Mouse (Mus musculus) C2C12 (cell line): ENCODE measurements around the gene Lgi4. TPM values are rescaled to one million over a fixed set of nuclear protein-coding genes. Genes with fewer than 3 reads are reported as not detected.

Experiments
- H3K27me3 ChIP-seq: one replicate; pipeline ENCODE4 v1.6.1; 2011; ENCODE audit not compliant: control insufficient read depth, insufficient read depth, insufficient read length
- H3K36me3 ChIP-seq: one replicate; pipeline ENCODE4 v1.6.1; 2011; ENCODE audit not compliant: control insufficient read depth, insufficient read depth
- H3K4me3 ChIP-seq: one replicate; pipeline ENCODE4 v1.5.1; 2011; ENCODE audit warnings: mild to moderate bottlenecking, control low read depth; ENCODE audit not compliant: poor library complexity, insufficient read depth, severe bottlenecking
- H3K79me2 ChIP-seq: one replicate; pipeline ENCODE4 v1.6.1; 2011; ENCODE audit not compliant: control insufficient read depth, insufficient read depth
- H3K79me3 ChIP-seq: one replicate; pipeline ENCODE4 v1.6.1; 2011; ENCODE audit warnings: low read depth, control low read depth
- H3ac ChIP-seq: one replicate; pipeline ENCODE3; 2011; ENCODE audit warnings: low read depth; ENCODE audit not compliant: control insufficient read depth, insufficient read length
- CEBPB ChIP-seq: IDR thresholded peaks from one replicate; pipeline ENCODE4 v1.6.1; 2011; ENCODE audit warnings: low read depth, mild to moderate bottlenecking, control low read depth, moderate library complexity
- CTCF ChIP-seq: IDR thresholded peaks from one replicate; pipeline ENCODE4 v1.5.1; 2011; ENCODE audit not compliant: control insufficient read depth, insufficient read depth, insufficient read length
- FOSL1 ChIP-seq: IDR thresholded peaks from one replicate; pipeline ENCODE4 v1.8.0; 2011; ENCODE audit warnings: mild to moderate bottlenecking, low read length; ENCODE audit not compliant: poor library complexity, insufficient read depth, severe bottlenecking
- MAX ChIP-seq: IDR thresholded peaks from one replicate; pipeline ENCODE4 v1.6.1; 2011; ENCODE audit warnings: mild to moderate bottlenecking, control low read depth
- MYOD1 ChIP-seq: IDR thresholded peaks from one replicate; pipeline ENCODE4 v1.6.1; 2011; ENCODE audit warnings: low read depth; ENCODE audit not compliant: control insufficient read depth, insufficient read length
- MYOG ChIP-seq: IDR thresholded peaks from one replicate; pipeline ENCODE4 v1.6.1; 2011; ENCODE audit not compliant: control insufficient read depth, insufficient read length; ENCODE audit errors: extremely low read depth
- USF1 ChIP-seq: IDR thresholded peaks from one replicate; pipeline ENCODE4 v1.6.1; 2011; ENCODE audit warnings: low read depth, mild to moderate bottlenecking, control low read depth, moderate library complexity
- long read RNA-seq, 2 experiments: library from polyadenylated mRNA; unstranded; transcript quantifications; one replicate each; pipeline ENCODE4 v2.0.0; 2019 to 2020
- polyA plus RNA-seq: library from polyadenylated mRNA; unstranded; fragments of >200 nt; fragmentation: generic; extraction: Trizol; gene quantifications from one replicate; pipeline ENCODE4 v1.2.1, GENCODE M21; 2012; ENCODE audit warnings: missing spikeins

Gene Lgi4
- 0.02 TPM for polyA plus RNA-seq
- long read RNA-seq, experiment 1, result 0 reads
- long read RNA-seq, experiment 2, result 0 reads

GRCm38 (mm10) chr7:31059108-31059507, at the start of gene Lgi4:
Gene Lgi4, plus strand, starts transcription at chr7:31059342.
- H3K79me2 ChIP-seq, result no peaks in the 10 kb centered on the region
- TF ChIP-seq CTCF (peak; percentile 88), FOSL1 (no peak)
- H3K27me3 ChIP-seq, result peaks cover 3% of the 10 kb centered on the region

GRCm38 (mm10) chr7:31012971-31013370, 46.2 kb upstream of the Lgi4 start:
- no peak overlapping the region for H3K4me3 ChIP-seq
- no peak for TF ChIP-seq FOSL1
- TF ChIP-seq MYOG, result no peak
- TF ChIP-seq MYOD1, result no peak
- TF ChIP-seq MAX, result no peak
- TF ChIP-seq USF1, result no peak
- no peak for TF ChIP-seq CEBPB
- no peak for TF ChIP-seq CTCF
- no peaks in the 10 kb centered on the region for H3K27me3 ChIP-seq
- no peaks in the 10 kb centered on the region for H3K79me2 ChIP-seq
- no peaks in the 10 kb centered on the region for H3K36me3 ChIP-seq
- H3K79me3 ChIP-seq, result no peaks in the 10 kb centered on the region
- no peak overlapping the region for H3ac ChIP-seq

More at GRCm38 (mm10) chr7:31059108-31059507, at the start of gene Lgi4:
- H3K4me3 ChIP-seq, result no peak within 1 kb of the TSS
- H3K79me3 ChIP-seq, result no peaks in the 10 kb centered on the region
- no peak within 1 kb of the TSS for H3ac ChIP-seq
- no peaks in the 10 kb centered on the region for H3K36me3 ChIP-seq

GRCm38 (mm10) chr7:31017104-31017901, 41.8 kb upstream of the Lgi4 start:
- no peak overlapping the region for H3K4me3 ChIP-seq
- no peaks in the 10 kb centered on the region for H3K27me3 ChIP-seq
- no peaks in the 10 kb centered on the region for H3K36me3 ChIP-seq
- H3K79me3 ChIP-seq, result no peaks in the 10 kb centered on the region
- H3ac ChIP-seq, result no peak overlapping the region
- H3K79me2 ChIP-seq, result no peaks in the 10 kb centered on the region
- TF ChIP-seq CEBPB (no peak), MYOD1 (peak; percentile 80)

GRCm38 (mm10) chr7:31028609-31029008, 30.5 kb upstream of the Lgi4 start:
- H3K36me3 ChIP-seq, result no peaks in the 10 kb centered on the region

GRCm38 (mm10) chr7:31030717-31031116, 28.4 kb upstream of the Lgi4 start:
- H3K27me3 ChIP-seq, result no peaks in the 10 kb centered on the region
- TF ChIP-seq CEBPB (no peak), CTCF (no peak), MAX (no peak), MYOG (no peak), USF1 (no peak), MYOD1 (no peak), FOSL1 (no peak)
- no peaks in the 10 kb centered on the region for H3K36me3 ChIP-seq
- no peak overlapping the region for H3K4me3 ChIP-seq
- no peaks in the 10 kb centered on the region for H3K79me2 ChIP-seq
- H3K79me3 ChIP-seq, result no peaks in the 10 kb centered on the region
- no peak overlapping the region for H3ac ChIP-seq

More at GRCm38 (mm10) chr7:31028609-31029008, 30.5 kb upstream of the Lgi4 start:
- no peak overlapping the region for H3ac ChIP-seq
- TF ChIP-seq MYOD1 (no peak), MYOG (no peak), CEBPB (no peak), CTCF (no peak), MAX (no peak), USF1 (no peak), FOSL1 (no peak)
- no peaks in the 10 kb centered on the region for H3K79me2 ChIP-seq
- no peak overlapping the region for H3K4me3 ChIP-seq
- no peaks in the 10 kb centered on the region for H3K27me3 ChIP-seq
- H3K79me3 ChIP-seq, result no peaks in the 10 kb centered on the region

- Histone ChIP-seq H3K36me3 (no peaks in the 10 kb centered on the region), H3ac (no peak overlapping the region), H3K79me2 (no peaks in the 10 kb centered on the region), H3K4me3 (no peak overlapping the region), H3K27me3 (no peaks in the 10 kb centered on the region), H3K79me3 (no peaks in the 10 kb centered on the region)
- TF ChIP-seq MYOG (no peak), MAX (no peak), MYOD1 (no peak), FOSL1 (no peak), CEBPB (no peak), USF1 (no peak)
These were observed 27.4 kb upstream of the Lgi4 start for GRCm38 (mm10) chr7:31031731-31032130.
